Mouse (Mus musculus): ENCODE data around the gene Foxe3. TPM values are rescaled to one million over a fixed set of nuclear protein-coding genes. Genes with fewer than 3 reads are reported as not detected.

The Foxe3 gene
- total and polyA plus RNA-seq, 2 experiments from 2014 or later = 0.27 to 0.31 TPM

- Histone ChIP-seq H3K4me3 (ENCODE audit: low read depth, low read length) (no peak overlapping the region), H3K9ac (replicated peaks; ENCODE audit: low read length, poor library complexity, severe bottlenecking) (no peak overlapping the region), H3K27ac (ENCODE audit: low read depth, low read length) (no peak overlapping the region), H3K27me3 (ENCODE audit: insufficient read depth, low read length) (peaks cover 81% of the 10 kb centered on the region), H3K36me3 (ENCODE audit: insufficient read depth, low read length) (no peaks in the 10 kb centered on the region), H3K4me2 (ENCODE audit: low read depth, low read length, poor library complexity, severe bottlenecking) (no peak overlapping the region), H3K9me3 (ENCODE audit: low read length) (no peaks in the 10 kb centered on the region), H3K4me1 (ENCODE audit: insufficient read depth, low read length) (no peaks in the 10 kb centered on the region)
- DNase-seq (ENCODE audit: low spot score) (peak; percentile 71), ATAC-seq (ENCODE audit: low FRiP score) (no peak)
- 2% methylated on average over 13 of the region's 13 CpGs for WGBS
- TF ChIP-seq CTCF (IDR thresholded peaks at IDR 0.05) = peak; percentile 67
Measured at GRCm38 (mm10) chr4:114913594-114913962, 12.2 kb downstream of the Foxe3 start.

- Histone ChIP-seq H3K4me1 (ENCODE audit: insufficient read depth, low read length) (no peaks in the 10 kb centered on the region), H3K9me3 (ENCODE audit: low read length) (no peaks in the 10 kb centered on the region), H3K27me3 (ENCODE audit: insufficient read depth, low read length) (peaks cover 84% of the 10 kb centered on the region), H3K9ac (replicated peaks; ENCODE audit: low read length, poor library complexity, severe bottlenecking) (no peak overlapping the region), H3K4me3 (ENCODE audit: low read depth, low read length) (no peak overlapping the region), H3K36me3 (ENCODE audit: insufficient read depth, low read length) (no peaks in the 10 kb centered on the region), H3K27ac (ENCODE audit: low read depth, low read length) (no peak overlapping the region), H3K4me2 (ENCODE audit: low read depth, low read length, poor library complexity, severe bottlenecking) (no peak overlapping the region)
- WGBS = 6% methylated on average over 35 of the region's 35 CpGs
- no peak for TF ChIP-seq CTCF (IDR thresholded peaks at IDR 0.05)
- ATAC-seq (ENCODE audit: low FRiP score) = no peak
- DNase-seq (ENCODE audit: low spot score) = no peak
Measured at GRCm38 (mm10) chr4:114912705-114913593, 12.9 kb downstream of the Foxe3 start.

- H3K9me3 ChIP-seq (ENCODE audit: low read length) = no peaks in the 10 kb centered on the region
- H3K4me1 ChIP-seq (ENCODE audit: insufficient read depth, low read length) = no peaks in the 10 kb centered on the region
- peak overlapping the region; percentile 35 for H3K4me3 ChIP-seq (ENCODE audit: low read depth, low read length)
- H3K36me3 ChIP-seq (ENCODE audit: insufficient read depth, low read length) = no peaks in the 10 kb centered on the region
- TF ChIP-seq CTCF (IDR thresholded peaks at IDR 0.05) = peak; percentile 63
- DNase-seq (ENCODE audit: low spot score) (no peak), ATAC-seq (ENCODE audit: low FRiP score) (no peak)
- H3K9ac ChIP-seq (replicated peaks; ENCODE audit: low read length, poor library complexity, severe bottlenecking) = no peak overlapping the region
- H3K27ac ChIP-seq (ENCODE audit: low read depth, low read length) = no peak overlapping the region
- WGBS = 4% methylated on average over 20 of the region's 20 CpGs
- peaks cover 87% of the 10 kb centered on the region for H3K27me3 ChIP-seq (ENCODE audit: insufficient read depth, low read length)
- peak overlapping the region; percentile 54 for H3K4me2 ChIP-seq (ENCODE audit: low read depth, low read length, poor library complexity, severe bottlenecking)
Measured at GRCm38 (mm10) chr4:114909602-114910484, 16.0 kb downstream of the Foxe3 start.

- Histone ChIP-seq H3K9me3 (ENCODE audit: low read length) (no peaks in the 10 kb centered on the region), H3K4me1 (ENCODE audit: insufficient read depth, low read length) (no peaks in the 10 kb centered on the region), H3K27ac (ENCODE audit: low read depth, low read length) (no peak within 1 kb of the TSS), H3K9ac (replicated peaks; ENCODE audit: low read length, poor library complexity, severe bottlenecking) (no peak within 1 kb of the TSS; the same call in 1 of the 2 replicates), H3K4me3 (ENCODE audit: low read depth, low read length) (peak within 1 kb of the TSS; percentile 35), H3K36me3 (ENCODE audit: insufficient read depth, low read length) (no peaks in the 10 kb centered on the region), H3K4me2 (ENCODE audit: low read depth, low read length, poor library complexity, severe bottlenecking) (peak within 1 kb of the TSS; percentile 54), H3K27me3 (ENCODE audit: insufficient read depth, low read length) (peaks cover 85% of the 10 kb centered on the region)
- peak; percentile 72 for TF ChIP-seq CTCF (IDR thresholded peaks at IDR 0.05)
- WGBS = under 1% methylated on average over 54 of the region's 64 CpGs
- peak; percentile 48 for ATAC-seq (ENCODE audit: low FRiP score)
- peak; percentile 79 for DNase-seq (ENCODE audit: low spot score)
Measured at GRCm38 (mm10) chr4:114908829-114909601, 16.8 kb downstream of the Foxe3 start, which contains the start of gene Foxd2. TSS of gene Foxd2 (minus strand) at chr4:114908873.

GRCm38 (mm10) chr4:114907951-114908828 lies 17.6 kb downstream of the Foxe3 start:
- peak; percentile 26 for ATAC-seq (ENCODE audit: low FRiP score)
- H3K4me3 ChIP-seq (ENCODE audit: low read depth, low read length) = peak overlapping the region; percentile 35
- under 1% methylated on average over 77 of the region's 103 CpGs for WGBS
- no peaks in the 10 kb centered on the region for H3K36me3 ChIP-seq (ENCODE audit: insufficient read depth, low read length)
- H3K4me1 ChIP-seq (ENCODE audit: insufficient read depth, low read length) = no peaks in the 10 kb centered on the region
- DNase-seq (ENCODE audit: low spot score) = no peak
- peak overlapping the region; percentile 54 for H3K4me2 ChIP-seq (ENCODE audit: low read depth, low read length, poor library complexity, severe bottlenecking)
- TF ChIP-seq CTCF (IDR thresholded peaks at IDR 0.05) = no peak
- H3K27me3 ChIP-seq (ENCODE audit: insufficient read depth, low read length) = peaks cover 79% of the 10 kb centered on the region
- H3K9ac ChIP-seq (replicated peaks; ENCODE audit: low read length, poor library complexity, severe bottlenecking) = no peak overlapping the region
- no peak overlapping the region for H3K27ac ChIP-seq (ENCODE audit: low read depth, low read length)
- H3K9me3 ChIP-seq (ENCODE audit: low read length) = no peaks in the 10 kb centered on the region

All from midbrain, postnatal 0 days (tissue).